Mouse (Mus musculus): ENCODE measurements at regions not wholly inside any gene's neighbourhood (a gene's known extent, or its start where the extent isn't known, plus 50 kb on each side); places are given as distances from the start of the nearest gene placed in this dataset.

DNA sequence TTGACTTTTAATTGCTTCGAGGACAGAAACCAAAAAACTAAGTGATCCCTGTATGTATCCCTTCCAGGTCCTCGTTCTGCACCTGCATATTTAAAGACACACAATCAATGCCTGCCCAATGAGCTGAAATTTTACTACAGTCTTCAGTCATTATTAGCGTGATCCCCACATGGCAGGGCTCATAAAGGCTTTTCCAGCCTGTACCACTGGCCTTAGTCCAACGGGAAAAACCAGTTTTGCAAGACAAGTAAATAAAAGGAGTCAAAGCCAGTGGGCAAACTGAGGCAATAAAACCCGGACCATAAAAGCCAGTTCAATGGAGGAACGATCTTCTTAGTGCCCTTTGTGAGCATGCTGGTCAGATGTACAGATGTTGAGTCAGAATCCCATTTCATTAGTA lies 145.8 kb upstream of the Plcz1 start:
- TF ChIP-seq CTCF (IDR thresholded peaks at IDR 0.05; ENCODE audit: low read depth, low read length), result no peak
- TF ChIP-seq GATA1 (IDR thresholded peaks at IDR 0.05; ENCODE audit: borderline replicate concordance, low read length), result no peak

Measured in G1E (cell line).